Mouse (Mus musculus) ES-Bruce4 (cell line): ENCODE data around the gene Emb. TPM values are rescaled to one million over a fixed set of nuclear protein-coding genes. Genes with fewer than 3 reads are reported as not detected.

Experiments
- H3K27ac ChIP-seq: 2 replicates; pipeline ENCODE4 v1.5.1; 2012; ENCODE audit warnings: low read length, inconsistent platforms; ENCODE audit not compliant: insufficient read depth
- H3K27me3 ChIP-seq: 2 replicates; pipeline ENCODE4 v1.6.1; 2012; ENCODE audit warnings: mild to moderate bottlenecking, low read length, inconsistent platforms; ENCODE audit not compliant: control insufficient read depth, poor library complexity, insufficient read depth, severe bottlenecking
- H3K36me3 ChIP-seq: 2 replicates; pipeline ENCODE4 v1.6.1; 2012; ENCODE audit warnings: inconsistent platforms, mild to moderate bottlenecking, low read length, moderate library complexity; ENCODE audit not compliant: control insufficient read depth, poor library complexity, insufficient read depth, severe bottlenecking
- H3K4me1 ChIP-seq: one replicate; pipeline ENCODE4 v1.8.1; 2011; ENCODE audit warnings: low read length; ENCODE audit not compliant: control insufficient read depth, insufficient read depth
- H3K4me3 ChIP-seq: 2 replicates; pipeline ENCODE4 v1.5.1; 2011; ENCODE audit warnings: low read depth, mild to moderate bottlenecking, low read length
- H3K9ac ChIP-seq: 2 replicates; pipeline ENCODE4 v1.6.1; 2012; ENCODE audit warnings: low read depth, mild to moderate bottlenecking, inconsistent platforms; ENCODE audit not compliant: poor library complexity, severe bottlenecking
- H3K9me3 ChIP-seq: replicated peaks from 2 replicates; pipeline ENCODE4 v1.6.1; 2012; ENCODE audit warnings: mild to moderate bottlenecking, low read length, inconsistent platforms; ENCODE audit not compliant: control insufficient read depth, poor library complexity, insufficient read depth, severe bottlenecking
- CTCF ChIP-seq: IDR thresholded peaks from one replicate; pipeline ENCODE4 v1.8.1; 2011; ENCODE audit warnings: low read depth, low read length
- EP300 ChIP-seq: IDR thresholded peaks from 2 replicates; pipeline ENCODE4 v1.6.1; 2011; ENCODE audit warnings: low read depth, low read length; ENCODE audit not compliant: insufficient read depth
- POLR2A ChIP-seq: IDR thresholded peaks from one replicate; pipeline ENCODE4 v1.8.1; 2011; ENCODE audit warnings: low read length; ENCODE audit not compliant: insufficient read depth
- polyA plus RNA-seq: library from polyadenylated mRNA; stranded (reverse); fragments of >200 nt; gene quantifications from 2 replicates; pipeline ENCODE4 v1.2.4, GENCODE M21; 2011; ENCODE audit warnings: low read depth; ENCODE audit not compliant: missing spikeins, insufficient read depth, insufficient read length

Emb gene
- polyA plus RNA-seq, 1 experiment: 135 TPM

GRCm38 (mm10) chr13:117217621-117218020 lies 9.3 kb downstream of the Emb start:
- H3K9me3 ChIP-seq: no peaks in the 10 kb centered on the region

GRCm38 (mm10) chr13:117218092-117218491 lies 9.8 kb downstream of the Emb start:
- 0 out of 2 replicates have a peak overlapping the region, but pooled peaks have one; percentile 48 for H3K9ac ChIP-seq
- TF ChIP-seq EP300 (no peak), POLR2A (no peak), CTCF (no peak)
- no peaks in the 10 kb centered on the region for H3K9me3 ChIP-seq
- no peaks in the 10 kb centered on the region for H3K36me3 ChIP-seq
- no peak overlapping the region for H3K4me3 ChIP-seq
- peaks cover 7% of the 10 kb centered on the region for H3K4me1 ChIP-seq
- H3K27ac ChIP-seq: peak overlapping the region; percentile 95
- no peaks in the 10 kb centered on the region for H3K27me3 ChIP-seq

More at GRCm38 (mm10) chr13:117217621-117218020, 9.3 kb downstream of the Emb start:
- Histone ChIP-seq H3K9ac (peak overlapping the region; percentile 48; the same call in 1 of the 2 replicates), H3K27me3 (no peaks in the 10 kb centered on the region), H3K36me3 (no peaks in the 10 kb centered on the region), H3K27ac (peak overlapping the region; percentile 95), H3K4me1 (peaks cover 7% of the 10 kb centered on the region), H3K4me3 (no peak overlapping the region)
- TF ChIP-seq CTCF (no peak), POLR2A (no peak), EP300 (no peak)

- Histone ChIP-seq H3K27ac (peak overlapping the region; percentile 92), H3K9me3 (no peaks in the 10 kb centered on the region), H3K36me3 (no peaks in the 10 kb centered on the region), H3K27me3 (no peaks in the 10 kb centered on the region), H3K9ac (peak overlapping the region; percentile 97), H3K4me1 (peaks cover 9% of the 10 kb centered on the region), H3K4me3 (peak overlapping the region; percentile 97)
- TF ChIP-seq POLR2A (no peak), CTCF (no peak), EP300 (no peak)
Measured at GRCm38 (mm10) chr13:117219871-117220500, 11.7 kb downstream of the Emb start.

GRCm38 (mm10) chr13:117220501-117221321 lies 12.4 kb downstream of the Emb start, which contains the start of gene Gm17509:
Gm17509 (minus strand) TSS chr13:117221075.
- Histone ChIP-seq H3K36me3 (no peaks in the 10 kb centered on the region), H3K4me3 (peak within 1 kb of the TSS; percentile 97), H3K9ac (peak within 1 kb of the TSS; percentile 97), H3K27me3 (no peaks in the 10 kb centered on the region), H3K4me1 (peaks cover 11% of the 10 kb centered on the region), H3K27ac (peak within 1 kb of the TSS; percentile 93), H3K9me3 (no peaks in the 10 kb centered on the region)
- TF ChIP-seq POLR2A: peak; percentile 72
- TF ChIP-seq CTCF: no peak
- no peak for TF ChIP-seq EP300

GRCm38 (mm10) chr13:117223125-117223524 lies 14.8 kb downstream of the Emb start:
- Histone ChIP-seq H3K4me3 (0 out of 2 replicates have a peak overlapping the region, but pooled peaks have one; percentile 12), H3K9ac (peak overlapping the region; percentile 97), H3K36me3 (peaks cover 3% of the 10 kb centered on the region; the same call in 1 of the 2 replicates), H3K27me3 (no peaks in the 10 kb centered on the region), H3K9me3 (no peaks in the 10 kb centered on the region), H3K27ac (peak overlapping the region; percentile 76), H3K4me1 (peaks cover 7% of the 10 kb centered on the region)
- TF ChIP-seq EP300 (no peak), POLR2A (no peak)
